Mouse (Mus musculus): ENCODE results near the gene Gm20388.

- TF ChIP-seq ZNF384 (IDR thresholded peaks at IDR 0.05; ENCODE audit: low read depth, low read length), result no peak
- no peak for TF ChIP-seq ZC3H11A (IDR thresholded peaks at IDR 0.05; ENCODE audit: borderline replicate concordance, low read depth, low read length)
- TF ChIP-seq CHD2 (IDR thresholded peaks at IDR 0.05; ENCODE audit: low read depth, low read length), result no peak
Observed at GRCm38 (mm10) chr8:122151541-122151940, 2240.9 kb downstream of the Gm20388 start.
